Mouse (Mus musculus): ENCODE data around the gene Zcchc10. TPM values are rescaled to one million over a fixed set of nuclear protein-coding genes. Genes with fewer than 3 reads are reported as not detected.
A peak's percentile ranks its signal among the peaks of the same experiment; 100 is the strongest.

Zcchc10 gene
- polyA plus RNA-seq, 1 experiment from 2014 or later = 18.7 TPM

DNA sequence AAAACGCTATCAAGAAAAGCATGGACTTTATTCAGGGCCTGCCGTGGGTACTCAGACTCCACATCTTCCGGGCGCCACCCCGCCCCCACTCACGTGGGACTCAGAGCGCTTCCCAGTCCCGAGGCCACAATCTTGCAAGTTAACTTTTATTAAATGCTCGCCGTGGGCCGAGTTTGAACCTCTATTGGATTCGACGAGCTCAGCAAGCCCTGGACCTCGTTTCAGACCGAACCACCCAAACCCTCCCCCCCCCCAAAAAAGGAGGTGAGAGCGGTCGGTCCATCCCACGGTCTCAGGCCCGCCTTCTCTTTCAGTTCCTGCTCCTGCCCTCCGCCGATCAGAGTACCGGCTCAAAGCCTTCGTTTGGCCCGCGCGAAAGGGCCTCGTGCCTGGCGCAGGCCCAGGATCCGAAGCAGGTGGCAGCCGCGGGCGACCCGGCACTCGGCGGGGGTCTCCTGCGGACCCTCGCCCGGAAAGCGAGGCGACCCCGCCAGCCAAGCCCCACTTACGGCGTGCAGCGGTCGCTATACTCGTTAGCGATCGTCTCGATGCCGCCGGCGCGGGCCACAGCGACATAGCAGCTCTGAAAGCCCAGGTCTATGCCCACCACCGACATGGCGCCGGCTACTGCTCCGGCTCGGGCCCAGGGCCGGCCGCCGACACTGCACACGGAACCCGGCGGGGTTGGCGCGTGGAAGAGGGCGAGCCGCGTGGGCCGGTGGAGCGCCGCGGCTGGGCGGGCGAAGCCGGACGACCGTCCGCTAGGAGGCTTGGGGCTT lies 24.7 kb upstream of the Zcchc10 start:
- peak overlapping the region; percentile 97 for H3K4me3 ChIP-seq (ENCODE audit: low read depth, low read length)
- H3K27ac ChIP-seq (ENCODE audit: low read depth, low read length) = peak overlapping the region; percentile 96
- no peaks in the 10 kb centered on the region for H3K27me3 ChIP-seq (ENCODE audit: control insufficient read depth, insufficient read depth, low read length)
- H3K9ac ChIP-seq (replicated peaks; ENCODE audit: low read depth, low read length) = peak overlapping the region; percentile 96
- H3K9me3 ChIP-seq (ENCODE audit: control insufficient read depth, low read length) = no peaks in the 10 kb centered on the region
- H3K36me3 ChIP-seq (ENCODE audit: control insufficient read depth, insufficient read depth, low read length) = no peaks in the 10 kb centered on the region
- under 1% methylated on average over 75 of the region's 80 CpGs for WGBS
- ATAC-seq (ENCODE audit: low read depth) = peak; percentile 79
- peak overlapping the region; percentile 83 for H3K4me2 ChIP-seq (ENCODE audit: low read depth, low read length)
- H3K4me1 ChIP-seq (ENCODE audit: control insufficient read depth, insufficient read depth, low read length) = peaks cover 19% of the 10 kb centered on the region

- Histone ChIP-seq H3K4me1 (ENCODE audit: control insufficient read depth, insufficient read depth, low read length) (peaks cover 19% of the 10 kb centered on the region), H3K9me3 (ENCODE audit: control insufficient read depth, low read length) (no peaks in the 10 kb centered on the region), H3K36me3 (ENCODE audit: control insufficient read depth, insufficient read depth, low read length) (no peaks in the 10 kb centered on the region), H3K27me3 (ENCODE audit: control insufficient read depth, insufficient read depth, low read length) (no peaks in the 10 kb centered on the region), H3K27ac (ENCODE audit: low read depth, low read length) (peak within 1 kb of the TSS; percentile 96), H3K4me2 (ENCODE audit: low read depth, low read length) (peak within 1 kb of the TSS; percentile 83), H3K4me3 (ENCODE audit: low read depth, low read length) (peak within 1 kb of the TSS; percentile 97), H3K9ac (replicated peaks; ENCODE audit: low read depth, low read length) (peak within 1 kb of the TSS; percentile 96)
- under 1% methylated on average over 57 of the region's 58 CpGs for WGBS
- peak; percentile 98 for ATAC-seq (ENCODE audit: low read depth)
These were observed 23.9 kb upstream of the Zcchc10 start, which contains the start of gene Hspa4 for GRCm38 (mm10) chr11:53300330-53301166. Hspa4 (minus strand) TSS chr11:53300457.

- Histone ChIP-seq H3K9me3 (ENCODE audit: control insufficient read depth, low read length) (no peaks in the 10 kb centered on the region), H3K4me2 (ENCODE audit: low read depth, low read length) (peak overlapping the region; percentile 62), H3K36me3 (ENCODE audit: control insufficient read depth, insufficient read depth, low read length) (no peaks in the 10 kb centered on the region), H3K4me1 (ENCODE audit: control insufficient read depth, insufficient read depth, low read length) (peaks cover 19% of the 10 kb centered on the region), H3K27me3 (ENCODE audit: control insufficient read depth, insufficient read depth, low read length) (no peaks in the 10 kb centered on the region), H3K9ac (replicated peaks; ENCODE audit: low read depth, low read length) (peak overlapping the region; percentile 96), H3K27ac (ENCODE audit: low read depth, low read length) (peak overlapping the region; percentile 96), H3K4me3 (ENCODE audit: low read depth, low read length) (peak overlapping the region; percentile 97)
- no peak for ATAC-seq (ENCODE audit: low read depth)
- 56% methylated on average over 9 of the region's 9 CpGs for WGBS
These were observed 23.3 kb upstream of the Zcchc10 start for GRCm38 (mm10) chr11:53301167-53301515.

- whole genome bisulfite sequencing = 86% methylated on average over 14 of the region's 14 CpGs
- H3K36me3 ChIP-seq (ENCODE audit: control insufficient read depth, insufficient read depth, low read length) = no peaks in the 10 kb centered on the region
- H3K4me1 ChIP-seq (ENCODE audit: control insufficient read depth, insufficient read depth, low read length) = no peaks in the 10 kb centered on the region; the same call in 1 of the 2 replicates
- H3K27me3 ChIP-seq (ENCODE audit: control insufficient read depth, insufficient read depth, low read length) = no peaks in the 10 kb centered on the region
- H3K4me2 ChIP-seq (ENCODE audit: low read depth, low read length) = no peak overlapping the region
- no peaks in the 10 kb centered on the region for H3K9me3 ChIP-seq (ENCODE audit: control insufficient read depth, low read length)
- H3K4me3 ChIP-seq (ENCODE audit: low read depth, low read length) = no peak overlapping the region
- no peak overlapping the region for H3K27ac ChIP-seq (ENCODE audit: low read depth, low read length)
- no peak for ATAC-seq (ENCODE audit: low read depth)
- H3K9ac ChIP-seq (replicated peaks; ENCODE audit: low read depth, low read length) = no peak overlapping the region
These were observed 20.2 kb upstream of the Zcchc10 start for GRCm38 (mm10) chr11:53304044-53304840.

GRCm38 (mm10) chr11:53306965-53307364 lies 17.5 kb upstream of the Zcchc10 start:
- H3K27me3 ChIP-seq (ENCODE audit: control insufficient read depth, insufficient read depth, low read length) = no peaks in the 10 kb centered on the region
- no peak for ATAC-seq (ENCODE audit: low read depth)
- 89% methylated on average over 2 of the region's 2 CpGs for WGBS
- no peak overlapping the region for H3K27ac ChIP-seq (ENCODE audit: low read depth, low read length)
- H3K4me1 ChIP-seq (ENCODE audit: control insufficient read depth, insufficient read depth, low read length) = no peaks in the 10 kb centered on the region
- H3K4me3 ChIP-seq (ENCODE audit: low read depth, low read length) = no peak overlapping the region
- H3K4me2 ChIP-seq (ENCODE audit: low read depth, low read length) = no peak overlapping the region
- H3K9ac ChIP-seq (replicated peaks; ENCODE audit: low read depth, low read length) = no peak overlapping the region
- no peaks in the 10 kb centered on the region for H3K36me3 ChIP-seq (ENCODE audit: control insufficient read depth, insufficient read depth, low read length)
- H3K9me3 ChIP-seq (ENCODE audit: control insufficient read depth, low read length) = no peaks in the 10 kb centered on the region

- 75% methylated on average over 10 of the region's 10 CpGs for WGBS
- H3K27me3 ChIP-seq (ENCODE audit: control insufficient read depth, insufficient read depth, low read length) = no peaks in the 10 kb centered on the region
- ATAC-seq (ENCODE audit: low read depth) = no peak
These were observed 16.9 kb upstream of the Zcchc10 start for GRCm38 (mm10) chr11:53307558-53308065.

DNA sequence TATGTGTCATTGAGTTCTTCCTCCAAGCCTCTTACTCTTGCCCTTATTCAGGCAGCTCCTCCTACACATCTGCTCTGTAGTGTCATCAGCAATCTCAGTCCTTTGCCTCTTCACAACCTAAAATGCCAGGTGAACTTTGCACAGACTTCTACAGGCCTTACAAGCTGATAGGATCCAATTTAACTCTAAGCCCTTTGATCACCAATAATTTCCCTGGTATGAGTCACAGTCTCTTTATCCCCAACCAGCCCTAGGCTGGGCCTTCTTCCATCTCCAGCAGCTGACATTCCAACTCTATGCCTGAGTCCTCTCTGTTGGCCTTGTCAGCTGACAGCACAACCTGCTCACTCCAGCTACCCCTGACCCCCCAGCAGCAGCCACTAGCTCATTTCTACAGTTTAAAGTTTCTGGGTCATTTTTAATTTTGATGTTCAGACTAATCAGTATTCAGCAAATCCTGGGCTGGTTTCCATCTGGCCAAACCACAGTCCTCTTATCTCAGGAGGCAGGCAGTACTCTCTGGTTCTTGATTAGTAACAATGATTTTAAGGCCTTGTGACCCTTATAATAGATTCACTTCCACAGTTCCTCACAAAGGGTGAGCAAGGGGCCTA lies 16.1 kb upstream of the Zcchc10 start:
- H3K36me3 ChIP-seq (ENCODE audit: control insufficient read depth, insufficient read depth, low read length) = no peaks in the 10 kb centered on the region
- no peak overlapping the region for H3K27ac ChIP-seq (ENCODE audit: low read depth, low read length)
- no peak overlapping the region for H3K9ac ChIP-seq (replicated peaks; ENCODE audit: low read depth, low read length)
- H3K4me1 ChIP-seq (ENCODE audit: control insufficient read depth, insufficient read depth, low read length) = no peaks in the 10 kb centered on the region
- no peak overlapping the region for H3K4me2 ChIP-seq (ENCODE audit: low read depth, low read length)
- no peak for ATAC-seq (ENCODE audit: low read depth)
- H3K4me3 ChIP-seq (ENCODE audit: low read depth, low read length) = no peak overlapping the region
- H3K9me3 ChIP-seq (ENCODE audit: control insufficient read depth, low read length) = no peaks in the 10 kb centered on the region
- H3K27me3 ChIP-seq (ENCODE audit: control insufficient read depth, insufficient read depth, low read length) = no peaks in the 10 kb centered on the region

More at GRCm38 (mm10) chr11:53307558-53308065, 16.9 kb upstream of the Zcchc10 start:
- Histone ChIP-seq H3K4me2 (ENCODE audit: low read depth, low read length) (no peak overlapping the region), H3K4me1 (ENCODE audit: control insufficient read depth, insufficient read depth, low read length) (no peaks in the 10 kb centered on the region), H3K27ac (ENCODE audit: low read depth, low read length) (no peak overlapping the region), H3K36me3 (ENCODE audit: control insufficient read depth, insufficient read depth, low read length) (no peaks in the 10 kb centered on the region), H3K9me3 (ENCODE audit: control insufficient read depth, low read length) (no peaks in the 10 kb centered on the region), H3K4me3 (ENCODE audit: low read depth, low read length) (no peak overlapping the region), H3K9ac (replicated peaks; ENCODE audit: low read depth, low read length) (no peak overlapping the region)

GRCm38 (mm10) chr11:53308884-53309310 lies 15.6 kb upstream of the Zcchc10 start:
- H3K4me1 ChIP-seq (ENCODE audit: control insufficient read depth, insufficient read depth, low read length) = no peaks in the 10 kb centered on the region
- H3K9ac ChIP-seq (replicated peaks; ENCODE audit: low read depth, low read length) = no peak overlapping the region
- no peaks in the 10 kb centered on the region for H3K27me3 ChIP-seq (ENCODE audit: control insufficient read depth, insufficient read depth, low read length)
- H3K4me2 ChIP-seq (ENCODE audit: low read depth, low read length) = no peak overlapping the region
- WGBS = 70% methylated on average over 2 of the region's 2 CpGs
- H3K36me3 ChIP-seq (ENCODE audit: control insufficient read depth, insufficient read depth, low read length) = no peaks in the 10 kb centered on the region
- H3K27ac ChIP-seq (ENCODE audit: low read depth, low read length) = no peak overlapping the region
- H3K4me3 ChIP-seq (ENCODE audit: low read depth, low read length) = no peak overlapping the region
- ATAC-seq (ENCODE audit: low read depth) = no peak
- H3K9me3 ChIP-seq (ENCODE audit: control insufficient read depth, low read length) = no peaks in the 10 kb centered on the region
